Mouse (Mus musculus) heart, embryonic 12.5 days (tissue): Measurements from ENCODE around the gene Galnt6. TPM values are rescaled to one million over a fixed set of nuclear protein-coding genes. Genes with fewer than 3 reads are reported as not detected.

Source experiments
- ATAC-seq: fragments of 200-750 bp; cut with Nextera tagmentation; 2 replicates; pipeline ENCODE4 v1.8.0; 2017; ENCODE audit warnings: moderate TSS enrichment, moderate library complexity; ENCODE audit not compliant: insufficient number of reproducible peaks, low FRiP score
- H3K27ac ChIP-seq: fragments of 300-500 bp; sonication (generic); 2 replicates; pipeline ENCODE4 v1.5.1; 2016; ENCODE audit warnings: mild to moderate bottlenecking, moderate library complexity; ENCODE audit not compliant: poor library complexity, severe bottlenecking
- H3K27me3 ChIP-seq: fragments of 300-500 bp; sonication (generic); replicated peaks from 2 replicates; pipeline ENCODE4 v1.6.1; 2016; ENCODE audit warnings: mild to moderate bottlenecking, moderate library complexity
- H3K36me3 ChIP-seq: fragments of 300-500 bp; sonication (generic); 2 replicates; pipeline ENCODE4 v1.6.1; 2016; ENCODE audit warnings: mild to moderate bottlenecking, moderate library complexity
- H3K4me1 ChIP-seq: fragments of 300-500 bp; sonication (generic); replicated peaks from 2 replicates; pipeline ENCODE4 v1.6.1; 2016; ENCODE audit warnings: mild to moderate bottlenecking
- H3K4me2 ChIP-seq: fragments of 300-500 bp; sonication (generic); 2 replicates; pipeline ENCODE4 v1.6.1; 2016; ENCODE audit warnings: mild to moderate bottlenecking, moderate library complexity
- H3K4me3 ChIP-seq: fragments of 300-500 bp; sonication (generic); 2 replicates; pipeline ENCODE4 v1.5.1; 2016; ENCODE audit warnings: mild to moderate bottlenecking
- H3K9ac ChIP-seq: fragments of 300-500 bp; sonication (generic); 2 replicates; pipeline ENCODE4 v1.6.1; 2016; ENCODE audit warnings: mild to moderate bottlenecking, moderate library complexity
- H3K9me3 ChIP-seq: fragments of 300-500 bp; sonication (generic); replicated peaks from 2 replicates; pipeline ENCODE4 v1.6.1; 2016; ENCODE audit warnings: mild to moderate bottlenecking, moderate library complexity
- WGBS: fragments of 180-500 bp; shearing (Covaris S2); methylation state at CpG from one replicate; pipeline ENCODE4 v1.1.7; 2016; 5-methylcytosine and 5-hydroxymethylcytosine counted together
- polyA plus RNA-seq: library from polyadenylated mRNA; unstranded; fragments of >200 nt; fragmentation: Nextera tagmentation; extraction: Ambion mirVana; gene quantifications from 2 replicates; pipeline ENCODE4 v1.2.1, GENCODE M21; 2016

The Galnt6 gene
- polyA plus RNA-seq, 1 experiment from 2014 or later, result 0.14 TPM

GRCm38 (mm10) chr15:100719217-100719616 is 10.0 kb downstream of the Galnt6 start:
- H3K27ac ChIP-seq, result no peak overlapping the region
- peaks cover 14% of the 10 kb centered on the region for H3K27me3 ChIP-seq
- no peak overlapping the region for H3K4me2 ChIP-seq
- no peaks in the 10 kb centered on the region for H3K36me3 ChIP-seq
- H3K9me3 ChIP-seq, result 0 out of 2 replicates have a peak, but pooled peaks cover 4% of the 10 kb centered on the region
- no peak for ATAC-seq
- 85% methylated on average over 5 of the region's 5 CpGs for WGBS
- H3K4me3 ChIP-seq, result no peak overlapping the region
- no peaks in the 10 kb centered on the region for H3K4me1 ChIP-seq
- no peak overlapping the region for H3K9ac ChIP-seq

GRCm38 (mm10) chr15:100718572-100718971 is 10.6 kb downstream of the Galnt6 start:
- no peaks in the 10 kb centered on the region for H3K36me3 ChIP-seq
- H3K9ac ChIP-seq, result no peak overlapping the region
- no peak overlapping the region for H3K4me2 ChIP-seq
- H3K9me3 ChIP-seq, result 0 out of 2 replicates have a peak, but pooled peaks cover 4% of the 10 kb centered on the region
- H3K27ac ChIP-seq, result no peak overlapping the region
- H3K27me3 ChIP-seq, result peaks cover 11% of the 10 kb centered on the region
- WGBS, result 72% methylated on average over 11 of the region's 11 CpGs
- H3K4me1 ChIP-seq, result no peaks in the 10 kb centered on the region
- ATAC-seq, result no peak
- no peak overlapping the region for H3K4me3 ChIP-seq

GRCm38 (mm10) chr15:100717933-100718332 is 11.2 kb downstream of the Galnt6 start:
- Histone ChIP-seq H3K4me3 (no peak overlapping the region), H3K27ac (no peak overlapping the region), H3K9me3 (0 out of 2 replicates have a peak, but pooled peaks cover 4% of the 10 kb centered on the region), H3K36me3 (no peaks in the 10 kb centered on the region), H3K4me1 (no peaks in the 10 kb centered on the region), H3K9ac (no peak overlapping the region), H3K27me3 (peaks cover 11% of the 10 kb centered on the region), H3K4me2 (no peak overlapping the region)
- no peak for ATAC-seq
- WGBS, result 63% methylated on average over 6 of the region's 6 CpGs

GRCm38 (mm10) chr15:100715399-100715993 is 13.7 kb downstream of the Galnt6 start:
- Histone ChIP-seq H3K4me1 (no peaks in the 10 kb centered on the region), H3K9ac (no peak overlapping the region), H3K4me3 (no peak overlapping the region), H3K27ac (no peak overlapping the region), H3K36me3 (no peaks in the 10 kb centered on the region), H3K4me2 (no peak overlapping the region), H3K9me3 (peaks cover 8% of the 10 kb centered on the region; the same call in 1 of the 2 replicates), H3K27me3 (peaks cover 11% of the 10 kb centered on the region)
- WGBS, result 70% methylated on average over 9 of the region's 9 CpGs
- ATAC-seq, result no peak

GRCm38 (mm10) chr15:100714470-100714869 is 14.7 kb downstream of the Galnt6 start:
- Histone ChIP-seq H3K4me3 (no peak overlapping the region), H3K9me3 (peaks cover 8% of the 10 kb centered on the region; the same call in 1 of the 2 replicates), H3K27me3 (peaks cover 9% of the 10 kb centered on the region), H3K36me3 (no peaks in the 10 kb centered on the region), H3K9ac (no peak overlapping the region), H3K4me1 (no peaks in the 10 kb centered on the region), H3K4me2 (no peak overlapping the region), H3K27ac (no peak overlapping the region)
- 79% methylated on average over 8 of the region's 8 CpGs for WGBS
- no peak for ATAC-seq

- Histone ChIP-seq H3K36me3 (no peaks in the 10 kb centered on the region), H3K4me2 (no peak overlapping the region), H3K27me3 (peaks cover 4% of the 10 kb centered on the region; the same call in 1 of the 2 replicates), H3K4me3 (no peak overlapping the region), H3K9ac (no peak overlapping the region), H3K4me1 (no peaks in the 10 kb centered on the region; the same call in 1 of the 2 replicates), H3K27ac (no peak overlapping the region), H3K9me3 (peaks cover 4% of the 10 kb centered on the region; the same call in 1 of the 2 replicates)
- WGBS, result 75% methylated on average over 6 of the region's 6 CpGs
- ATAC-seq, result no peak
Measured at GRCm38 (mm10) chr15:100710838-100711237, 18.3 kb downstream of the Galnt6 start.

GRCm38 (mm10) chr15:100708433-100709078 is 20.6 kb downstream of the Galnt6 start:
- Histone ChIP-seq H3K4me1 (peaks cover 7% of the 10 kb centered on the region; the same call in 1 of the 2 replicates), H3K9ac (no peak overlapping the region), H3K4me2 (no peak overlapping the region), H3K27ac (no peak overlapping the region), H3K9me3 (peaks cover 4% of the 10 kb centered on the region; the same call in 1 of the 2 replicates), H3K4me3 (no peak overlapping the region), H3K27me3 (peaks cover 19% of the 10 kb centered on the region), H3K36me3 (no peaks in the 10 kb centered on the region)
- 64% methylated on average over 8 of the region's 8 CpGs for WGBS
- ATAC-seq, result no peak

GRCm38 (mm10) chr15:100706226-100706625 is 22.9 kb downstream of the Galnt6 start:
- no peak overlapping the region for H3K9ac ChIP-seq
- no peaks in the 10 kb centered on the region for H3K36me3 ChIP-seq
- no peak overlapping the region for H3K4me2 ChIP-seq
- H3K27me3 ChIP-seq, result peaks cover 33% of the 10 kb centered on the region
- WGBS, result 34% methylated on average over 8 of the region's 8 CpGs
- no peaks in the 10 kb centered on the region for H3K9me3 ChIP-seq
- H3K4me1 ChIP-seq, result peaks cover 7% of the 10 kb centered on the region; the same call in 1 of the 2 replicates
- peak; percentile 33; the same call in 1 of the 2 replicates for ATAC-seq
- no peak overlapping the region for H3K4me3 ChIP-seq
- no peak overlapping the region for H3K27ac ChIP-seq

GRCm38 (mm10) chr15:100705376-100705775 is 23.8 kb downstream of the Galnt6 start:
- H3K9me3 ChIP-seq, result no peaks in the 10 kb centered on the region
- H3K4me3 ChIP-seq, result no peak overlapping the region
- no peak overlapping the region for H3K4me2 ChIP-seq
- peaks cover 7% of the 10 kb centered on the region; the same call in 1 of the 2 replicates for H3K4me1 ChIP-seq
- no peak overlapping the region for H3K27ac ChIP-seq
- ATAC-seq, result no peak
- H3K36me3 ChIP-seq, result no peaks in the 10 kb centered on the region
- WGBS, result 77% methylated on average over 1 of the region's 1 CpGs
- peaks cover 37% of the 10 kb centered on the region for H3K27me3 ChIP-seq
- no peak overlapping the region for H3K9ac ChIP-seq

GRCm38 (mm10) chr15:100703913-100704312 is 25.3 kb downstream of the Galnt6 start:
- Histone ChIP-seq H3K9ac (no peak overlapping the region), H3K27me3 (peaks cover 49% of the 10 kb centered on the region), H3K4me2 (peak overlapping the region; percentile 54), H3K27ac (no peak overlapping the region), H3K4me1 (peaks cover 7% of the 10 kb centered on the region; the same call in 1 of the 2 replicates), H3K36me3 (no peaks in the 10 kb centered on the region), H3K4me3 (0 out of 2 replicates have a peak overlapping the region, but pooled peaks have one; percentile 16), H3K9me3 (no peaks in the 10 kb centered on the region)
- 7% methylated on average over 17 of the region's 17 CpGs for WGBS
- no peak for ATAC-seq

GRCm38 (mm10) chr15:100701856-100702255 is 27.3 kb downstream of the Galnt6 start:
- no peaks in the 10 kb centered on the region for H3K36me3 ChIP-seq
- no peaks in the 10 kb centered on the region for H3K9me3 ChIP-seq
- H3K27ac ChIP-seq, result no peak overlapping the region
- WGBS, result 70% methylated on average over 6 of the region's 6 CpGs
- ATAC-seq, result no peak
- H3K4me3 ChIP-seq, result no peak overlapping the region
- peaks cover 56% of the 10 kb centered on the region for H3K27me3 ChIP-seq
- H3K4me2 ChIP-seq, result no peak overlapping the region
- H3K4me1 ChIP-seq, result peaks cover 7% of the 10 kb centered on the region; the same call in 1 of the 2 replicates
- no peak overlapping the region for H3K9ac ChIP-seq
